Mouse (Mus musculus) mouse embryonic stem cell (cell line): ENCODE results near the gene Ak9.

ENCODE experiments used
- in situ Hi-C, 2 experiments: fragments of 300-500 bp; cut with MboI; formaldehyde crosslinking; loops; 1 replicate in 1 of 2; 3 replicates in 1 of 2; pipeline ENCODE4 v1.14.3; 2019 to 2020; ENCODE audit warnings: low sequenced_read_pairs in 2 of 2, low pct_unique_long_range_greater_than_20kb in 1 of 2, mixed read lengths in 1 of 2; ENCODE audit not compliant: unreplicated experiment in 1 of 2

Ak9 gene

DNA sequence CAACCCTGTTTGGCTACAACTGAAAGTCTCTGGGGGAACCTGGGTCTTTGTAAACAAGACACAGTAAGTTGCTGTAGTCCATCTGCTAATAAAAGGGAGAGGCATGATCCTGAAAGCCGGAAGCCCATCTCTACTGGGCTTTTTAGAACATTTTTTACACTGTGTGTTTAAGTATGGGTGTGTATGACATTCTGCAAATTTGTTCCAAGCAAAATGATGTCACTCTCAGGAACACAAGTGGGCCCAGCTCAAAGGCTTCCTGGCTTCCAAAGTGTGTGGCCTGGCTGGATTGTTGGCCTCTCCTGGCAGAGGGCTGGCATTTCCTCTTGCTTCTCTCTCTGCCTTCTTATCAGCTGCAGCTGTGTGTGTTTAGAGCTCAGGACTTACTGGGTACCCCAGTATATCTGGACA lies 171.2 kb downstream of the Ak9 start:
- in situ Hi-C loops, result no loop called here

GRCm38 (mm10) chr10:41476171-41477017 lies 172.6 kb downstream of the Ak9 start, which contains the start of gene Mical1:
TSS of gene Mical1 (plus strand) at chr10:41476314.
- in situ Hi-C loops, result no loop called here

- in situ Hi-C loops, result no loop called here
These were observed 173.2 kb downstream of the Ak9 start for GRCm38 (mm10) chr10:41477018-41477277.

DNA sequence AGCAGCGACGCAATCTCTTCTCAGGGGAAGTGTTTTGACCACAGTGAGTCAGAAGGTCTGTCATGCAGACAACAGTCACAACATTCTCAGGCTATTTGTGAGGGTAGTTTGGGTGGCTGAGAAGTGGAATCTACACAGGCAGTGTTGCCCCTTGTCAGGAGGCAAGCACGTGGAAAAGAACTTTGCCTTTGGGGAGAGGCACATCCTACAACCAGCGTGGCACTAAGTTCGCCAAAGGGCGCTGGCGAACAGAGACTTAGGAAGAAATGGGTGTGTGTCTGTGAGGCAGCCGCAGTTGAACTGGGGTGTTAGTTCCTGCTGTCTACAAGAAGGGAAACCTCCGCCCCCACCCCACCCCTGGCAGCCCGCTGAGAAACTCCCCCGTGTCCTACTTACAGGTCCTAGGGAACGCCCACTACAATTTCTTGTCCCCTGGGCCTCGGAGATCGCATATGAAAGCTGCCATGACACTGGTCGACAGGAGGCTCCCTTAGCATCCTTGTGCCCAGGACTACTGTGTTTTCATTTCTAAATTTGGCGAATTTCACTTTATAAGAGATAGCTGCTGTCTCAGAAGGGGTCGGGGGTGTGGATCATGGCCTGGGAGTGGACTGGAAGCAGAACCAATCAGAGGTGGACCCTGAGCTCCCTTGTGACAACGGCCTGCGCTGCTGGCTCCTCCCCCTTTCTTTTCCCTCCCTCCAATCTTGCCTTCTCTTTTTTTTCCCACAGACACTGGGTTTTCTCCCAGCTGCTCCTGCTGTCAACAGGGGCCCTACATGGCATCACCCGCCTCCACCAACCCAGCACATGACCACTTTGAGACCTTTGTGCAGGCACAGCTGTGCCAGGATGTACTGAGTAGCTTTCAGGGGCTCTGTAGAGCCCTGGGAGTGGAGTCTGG lies 173.8 kb downstream of the Ak9 start:
- in situ Hi-C loops, result no loop called here

GRCm38 (mm10) chr10:41479961-41480360 lies 176.2 kb downstream of the Ak9 start:
- in situ Hi-C loops, result loop anchor here in 1 of 2 experiments (10.0 kb wide), 1 partner anchor 185 kb away; no protein-coding TSS in a partner anchor

- in situ Hi-C loops, result loop anchor here in 1 of 2 experiments (10.0 kb wide), 1 partner anchor 186 kb away; no protein-coding TSS in a partner anchor
These were observed 177.4 kb downstream of the Ak9 start for GRCm38 (mm10) chr10:41480938-41481880.

DNA sequence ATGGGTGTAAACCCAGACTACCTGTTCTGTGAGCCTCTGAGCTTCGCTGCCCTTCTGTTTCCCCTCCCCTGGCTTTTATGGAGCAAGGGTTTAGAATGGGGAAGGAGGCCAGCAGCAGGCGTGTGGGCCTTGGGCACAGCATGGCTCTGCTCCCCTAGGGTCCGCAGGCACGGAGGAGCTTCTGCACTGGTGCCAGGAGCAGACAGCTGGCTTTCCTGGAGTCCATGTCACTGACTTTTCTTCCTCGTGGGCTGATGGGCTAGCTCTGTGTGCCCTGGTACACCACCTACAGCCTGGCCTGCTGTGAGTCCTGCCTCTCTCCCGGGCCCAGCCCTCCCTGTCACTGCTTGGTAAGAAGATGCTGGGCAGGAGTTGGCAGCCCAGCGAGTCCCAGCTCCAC lies 178.7 kb downstream of the Ak9 start:
- in situ Hi-C loops, result loop anchor here in 1 of 2 experiments (10.0 kb wide), 1 partner anchor 188 kb away; no protein-coding TSS in a partner anchor
